19 mouse cellular contexts compared by ENCODE assay signal in genomic region chr6:99489423-99489822, GRCm38 (mm10). TPM values are rescaled to one million over a fixed set of nuclear protein-coding genes. Genes with fewer than 3 reads are reported as not detected.
DNase-seq lines count a peak whose midpoint lies in the region; ATAC-seq and TF ChIP-seq lines count a peak whose summit lies in the region.
"Had no signal": no experiment of that assay in that cellular context is flagged by ENCODE, and none has a peak within 500 bp of the region (broad histone marks: within the 10 kb centered on the region; RNA-seq: fewer than 3 reads in every experiment).

No protein-coding gene starts in this region.

- no peaks in the 10 kb centered on the region for H3K9me3 ChIP-seq in kidney, embryonic 15.5 days (replicated peaks)
- no peaks in the 10 kb centered on the region for H3K9me3 ChIP-seq in lung, embryonic 15.5 days
- no peaks in the 10 kb centered on the region for H3K9me3 ChIP-seq in forebrain, postnatal 0 days (ENCODE audit: low read length)
- H3K9me3 ChIP-seq: forebrain, embryonic 13.5 days; heart, embryonic 13.5 days had no signal

- H3K27me3 ChIP-seq in kidney, embryonic 15.5 days, result no peaks in the 10 kb centered on the region
- H3K27me3 ChIP-seq in lung, embryonic 15.5 days, result no peaks in the 10 kb centered on the region
- no peaks in the 10 kb centered on the region for H3K27me3 ChIP-seq in forebrain, postnatal 0 days (ENCODE audit: insufficient read depth, low read length)
- H3K27me3 ChIP-seq: heart, embryonic 13.5 days; Patski had no signal

- no peak overlapping the region for H3K4me3 ChIP-seq in kidney, embryonic 15.5 days (replicated peaks)
- no peak overlapping the region for H3K4me3 ChIP-seq in bone marrow, adult 2 months (replicated peaks; ENCODE audit: control insufficient read depth, low read depth, low read length)
- H3K4me3 ChIP-seq in lung, embryonic 15.5 days, result no peak overlapping the region
- H3K4me3 ChIP-seq in forebrain, postnatal 0 days (ENCODE audit: low read depth, low read length), result no peak overlapping the region
- H3K4me3 ChIP-seq: forebrain, embryonic 13.5 days; heart, embryonic 13.5 days had no signal

- no peak overlapping the region for H3K4me2 ChIP-seq in kidney, embryonic 15.5 days
- H3K4me2 ChIP-seq in lung, embryonic 15.5 days, result no peak overlapping the region
- H3K4me2 ChIP-seq in forebrain, postnatal 0 days (ENCODE audit: low read depth), result no peak overlapping the region
- H3K4me2 ChIP-seq: forebrain, embryonic 13.5 days; heart, embryonic 13.5 days; midbrain, embryonic 11.5 days had no signal

- H3K4me1 ChIP-seq in kidney, embryonic 15.5 days, result peaks cover 60% of the 10 kb centered on the region
- no peaks in the 10 kb centered on the region; the same call in 1 of the 2 replicates for H3K4me1 ChIP-seq in bone marrow, adult 2 months (ENCODE audit: control insufficient read depth, insufficient read depth, low read length)
- peaks cover 45% of the 10 kb centered on the region for H3K4me1 ChIP-seq in lung, embryonic 15.5 days
- peaks cover 17% of the 10 kb centered on the region for H3K4me1 ChIP-seq in forebrain, postnatal 0 days (ENCODE audit: insufficient read depth)

- no peak overlapping the region for H3K9ac ChIP-seq in kidney, embryonic 15.5 days
- no peak overlapping the region for H3K9ac ChIP-seq in lung, embryonic 15.5 days
- H3K9ac ChIP-seq in forebrain, postnatal 0 days, result no peak overlapping the region
- H3K9ac ChIP-seq: forebrain, embryonic 13.5 days; heart, embryonic 13.5 days had no signal

- no peak for DNase-seq in kidney, postnatal 25 days
- no peak for DNase-seq in left cerebral cortex, postnatal 14 days (ENCODE audit: low spot score in 2 of 2)
- no peak for DNase-seq in spleen, postnatal 14 days (ENCODE audit: low spot score in 2 of 2)
- DNase-seq in forebrain, postnatal 0 days, result no peak
- DNase-seq: cerebellum, adult 2 months; cerebellum, postnatal 36 days; gastrocnemius, postnatal 14 days; heart, postnatal 14 days; thymus, postnatal 14 days had no signal

- TF ChIP-seq CTCF in bone marrow, adult 2 months (IDR thresholded peaks at IDR 0.05; ENCODE audit: control insufficient read depth, insufficient read depth, low read length), result no peak
- TF ChIP-seq CTCF in forebrain, postnatal 0 days (IDR thresholded peaks at IDR 0.05; ENCODE audit: low read depth), result no peak

- WGBS in kidney, embryonic 15.5 days, result 61% methylated on average over 10 of the region's 10 CpGs
- 52% methylated on average over 10 of the region's 10 CpGs for WGBS in bone marrow, adult 2 months
- 66% methylated on average over 10 of the region's 10 CpGs for WGBS in lung, embryonic 15.5 days
- 84% methylated on average over 10 of the region's 10 CpGs for WGBS in forebrain, postnatal 0 days

- H3K36me3 ChIP-seq in kidney, embryonic 15.5 days, result 0 out of 2 replicates have a peak, but pooled peaks cover 3% of the 10 kb centered on the region
- no peaks in the 10 kb centered on the region for H3K36me3 ChIP-seq in lung, embryonic 15.5 days
- no peaks in the 10 kb centered on the region for H3K36me3 ChIP-seq in forebrain, postnatal 0 days (ENCODE audit: insufficient read depth)
- H3K36me3 ChIP-seq: heart, embryonic 13.5 days had no signal

- H3K27ac ChIP-seq in kidney, embryonic 15.5 days, result peak overlapping the region; percentile 48
- peak overlapping the region; percentile 64 for H3K27ac ChIP-seq in bone marrow, adult 2 months (ENCODE audit: control insufficient read depth, insufficient read depth, low read depth, low read length, poor library complexity)
- H3K27ac ChIP-seq in lung, embryonic 15.5 days, result peak overlapping the region; percentile 48
- no peak overlapping the region for H3K27ac ChIP-seq in forebrain, postnatal 0 days (ENCODE audit: low read depth, low read length)
- H3K27ac ChIP-seq: forebrain, embryonic 13.5 days; heart, embryonic 13.5 days; hindbrain, postnatal 0 days had no signal

- no peak for ATAC-seq in kidney, embryonic 15.5 days (replicated peaks; ENCODE audit: low FRiP score)
- ATAC-seq in lung, embryonic 15.5 days (ENCODE audit: borderline replicate concordance, extremely low read depth, low FRiP score, low TSS enrichment), result no peak
- peak; percentile 5; the same call in 1 of the 2 replicates for ATAC-seq in monocyte, adult 5-6 weeks (replicated peaks; ENCODE audit: insufficient number of reproducible peaks, low FRiP score, low TSS enrichment, poor library complexity, severe bottlenecking)
- no peak for ATAC-seq in forebrain, postnatal 0 days
- ATAC-seq: forebrain, embryonic 13.5 days; hindbrain, postnatal 0 days; intestine, embryonic 16.5 days; Patski had no signal

- intact Hi-C loops in left cerebral cortex, postnatal 14 days (cut with DNase I), result no loop called here

- TF ChIP-seq POLR2A in bone marrow, adult 2 months (IDR thresholded peaks at IDR 0.05; ENCODE audit: borderline replicate concordance, control insufficient read depth, low read depth, low read length), result no peak

RNA-seq across cellular contexts. Expression of gene Foxp1, which starts 33.1 kb away (rescaled TPM):
- polyA plus RNA-seq in kidney, embryonic 15.5 days (2015; fragmentation: Nextera tagmentation; extraction: Ambion mirVana), result 50.2 and 55.0 TPM in 2 replicates
- 46.2 and 93.7 TPM in 2 replicates for polyA plus RNA-seq in bone marrow, adult 2 months (2011; ENCODE audit: insufficient read depth, insufficient read length, low replicate concordance, missing spikeins)
- 95.4 and 109 TPM in 2 replicates for polyA plus RNA-seq in lung, embryonic 15.5 days (2015; fragmentation: Nextera tagmentation; extraction: Ambion mirVana)
- total RNA-seq in monocyte, adult 5-6 weeks (2017), result 75.1 to 154 TPM (median 114 TPM) in 3 replicates
- 100 to 1,000 TPM; 137 to 149 TPM for total RNA-seq in left cerebral cortex, postnatal 14 days (2021)
- total RNA-seq in forebrain, postnatal 0 days (2014; rRNA removed), result 112 and 157 TPM in 2 replicates
- 137 and 167 TPM in 2 replicates for polyA plus RNA-seq in forebrain, postnatal 0 days (2015; fragmentation: Nextera tagmentation; extraction: Ambion mirVana)
